Mouse (Mus musculus): Measurements from ENCODE around the gene Slc34a1.

DNA sequence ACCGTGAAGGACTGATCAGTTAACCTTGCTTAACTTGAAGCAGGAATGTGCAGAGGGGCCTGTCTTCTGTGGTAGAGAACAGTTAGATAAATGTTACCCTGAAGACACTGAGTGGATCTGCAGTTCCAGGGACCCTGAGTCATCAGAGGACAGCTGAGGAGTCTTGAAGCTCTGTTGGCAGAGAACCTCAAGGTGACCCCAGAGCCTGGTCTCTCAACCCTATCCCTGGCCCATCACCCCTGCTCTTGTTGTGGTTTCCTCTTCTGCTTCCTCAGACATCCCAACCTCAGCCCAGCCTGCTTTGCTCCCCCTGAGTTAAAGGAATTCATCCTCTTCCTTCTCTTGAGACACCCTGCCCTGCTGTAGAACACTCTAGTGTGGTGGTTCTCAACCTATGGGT, at the start of gene Slc34a1:
- TF ChIP-seq CTCF (IDR thresholded peaks at IDR 0.05; ENCODE audit: low read depth) (no peak), EP300 (IDR thresholded peaks at IDR 0.05; ENCODE audit: low read depth) (no peak)
